Mouse (Mus musculus) c-Kit-negative CD71-positive TER-119-positive erythroid progenitor cells, embryonic 14.5 days (primary cell): Measurements from ENCODE around the gene Mthfs.
"Not testable (repeated sequence)": the region's sequence is repeated elsewhere in the genome, so short reads cannot be mapped to it uniquely, and the experiment has no call there.

Experiments used
- DNase-seq: peaks from one replicate; pipeline ENCODE4 v3.0.0-alpha.2; 2013; ENCODE audit warnings: low read depth, low spot score

The Mthfs gene

GRCm38 (mm10) chr9:89210353-89211064, at the start of gene Mthfs:
Gene Mthfs (plus strand): TSS chr9:89210676.
- not testable (repeated sequence) for DNase-seq

- DNase-seq: not testable (repeated sequence)
These were observed 37.9 kb upstream of the Mthfs start for GRCm38 (mm10) chr9:89172539-89172938.

- not testable (repeated sequence) for DNase-seq
These were observed 31.6 kb upstream of the Mthfs start for GRCm38 (mm10) chr9:89178833-89179232.

DNA sequence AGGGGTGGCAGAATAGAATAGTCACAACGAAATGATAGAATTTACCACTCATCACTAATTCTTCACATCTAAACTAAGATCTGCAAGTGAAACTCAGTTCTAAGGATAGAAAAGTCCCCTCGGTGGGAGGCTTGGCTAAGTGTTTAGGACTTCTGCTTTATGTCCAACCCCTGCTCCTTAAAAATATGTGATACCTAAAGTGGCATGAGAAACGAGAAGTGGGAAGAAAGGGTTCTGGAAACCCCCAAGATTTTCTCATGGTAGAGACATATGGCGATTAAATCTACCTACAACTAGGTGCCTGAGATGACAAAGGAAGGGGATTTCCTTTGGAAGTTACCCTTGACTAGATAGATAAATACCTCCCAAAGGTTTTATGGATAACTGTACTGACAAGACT, 31.0 kb upstream of the Mthfs start:
- DNase-seq: not testable (repeated sequence)

GRCm38 (mm10) chr9:89187006-89187405, 23.5 kb upstream of the Mthfs start:
- DNase-seq: not testable (repeated sequence)

- DNase-seq: not testable (repeated sequence)
These were observed 15.0 kb upstream of the Mthfs start for GRCm38 (mm10) chr9:89195483-89195882.

- DNase-seq: not testable (repeated sequence)
These were observed 13.0 kb upstream of the Mthfs start for GRCm38 (mm10) chr9:89197509-89197908.

DNA sequence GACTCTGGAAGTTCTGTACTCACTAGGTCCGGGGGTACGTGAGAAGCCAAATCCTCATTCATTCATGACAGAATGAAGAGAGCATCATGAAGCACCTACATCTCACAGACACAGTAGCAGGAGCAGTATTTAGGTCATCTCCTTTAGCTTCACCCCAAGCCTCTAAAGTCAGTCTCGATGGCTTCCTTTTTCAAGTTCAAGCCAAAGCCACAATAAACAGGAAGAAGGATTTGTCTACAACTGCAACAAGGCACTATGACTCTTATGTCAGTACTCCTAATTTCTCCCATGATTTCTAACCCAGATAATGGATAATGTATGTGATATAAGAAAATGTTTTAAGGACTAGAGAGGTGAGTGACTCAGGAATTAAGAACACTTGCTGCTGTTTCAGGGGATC, 12.1 kb upstream of the Mthfs start:
- not testable (repeated sequence) for DNase-seq

DNA sequence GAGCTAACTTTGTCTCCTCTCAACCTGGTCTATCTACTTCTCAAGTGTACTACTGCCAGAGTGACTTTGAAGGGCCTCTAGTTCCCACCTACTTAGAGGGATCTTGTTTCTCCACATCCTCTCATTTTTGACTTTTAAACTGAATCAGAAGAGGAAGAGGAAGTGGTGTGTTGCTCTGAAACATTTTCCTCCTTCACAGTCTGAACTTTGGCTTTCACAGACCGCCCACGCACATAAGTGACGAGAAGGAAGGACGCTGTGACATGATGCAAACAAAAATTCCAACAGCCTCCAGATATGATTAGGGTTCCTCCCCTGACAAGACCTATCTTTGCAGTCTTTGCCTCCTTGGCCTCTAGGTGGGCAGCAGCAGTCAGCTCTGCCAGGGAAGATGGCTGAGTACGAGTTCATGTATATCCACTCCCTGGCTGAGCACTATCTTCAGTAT, 11.5 kb upstream of the Mthfs start, which contains the start of the genes Bcl2a1b and Gm29094:
Bcl2a1b (plus strand) TSS at position 241 of the 448 bp plus-strand sequence.
Gm29094 (plus strand) TSS at position 411 of the 448 bp plus-strand sequence.
- DNase-seq: not testable (repeated sequence)

GRCm38 (mm10) chr9:89202256-89202655, 8.2 kb upstream of the Mthfs start:
- not testable (repeated sequence) for DNase-seq

DNA sequence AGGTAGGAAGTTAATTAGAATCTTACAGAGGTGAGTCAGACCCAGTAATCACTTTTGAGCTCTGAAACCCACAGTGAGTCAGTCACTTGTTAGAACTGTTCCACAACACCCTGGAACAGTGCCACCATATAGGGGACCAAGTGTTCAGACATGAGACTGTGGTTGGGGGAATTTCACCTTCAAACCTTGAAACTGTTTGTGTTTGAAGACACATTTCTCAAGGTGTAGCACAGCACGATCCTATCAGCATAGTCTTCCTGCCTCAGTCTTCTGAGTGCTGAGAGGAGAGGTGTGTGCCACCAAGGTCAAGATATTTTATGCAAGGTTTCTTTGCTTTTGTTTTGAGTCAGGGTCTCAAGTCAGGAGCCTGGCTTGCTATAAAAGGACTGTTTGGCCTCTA, 1.5 kb upstream of the Mthfs start:
- DNase-seq: not testable (repeated sequence)

DNA sequence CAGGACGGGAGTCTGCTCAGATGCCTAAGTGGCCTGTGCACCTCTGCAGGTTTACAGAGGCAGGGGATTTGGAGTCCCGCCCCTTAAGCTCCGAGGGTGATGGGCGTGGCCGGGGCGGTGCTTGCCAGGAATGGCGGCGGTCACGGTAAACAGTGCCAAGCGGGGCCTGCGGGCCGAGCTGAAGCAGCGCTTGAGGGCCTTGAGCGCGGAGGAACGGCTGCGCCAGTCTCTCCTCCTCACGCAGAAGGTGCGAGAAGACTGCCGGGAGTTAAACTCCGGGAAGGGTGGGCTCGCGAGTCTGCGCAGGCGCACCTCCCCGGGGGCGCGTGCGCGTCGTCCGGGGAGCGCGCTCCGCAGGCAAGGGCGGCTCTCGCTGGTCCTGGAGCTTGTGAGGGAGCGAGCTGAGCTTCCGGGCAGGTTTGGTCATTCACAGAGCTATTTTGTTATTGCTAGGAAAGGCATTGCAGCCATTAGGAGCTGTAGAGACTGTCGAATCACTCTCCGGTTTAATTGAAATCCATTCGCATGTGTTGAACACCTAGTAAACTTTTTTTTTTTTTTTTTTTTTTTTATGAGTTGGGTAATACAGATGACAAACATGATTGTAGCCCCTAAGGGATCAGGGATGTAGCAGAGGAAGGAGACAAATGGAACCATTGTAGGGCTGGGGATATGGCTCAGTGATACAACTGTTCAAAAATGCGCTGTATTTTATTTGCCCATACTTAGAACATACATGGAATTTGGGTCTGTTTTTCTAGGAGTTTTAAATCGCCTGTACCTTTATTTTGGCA, 786 bp downstream of the Mthfs start:
- not testable (repeated sequence) for DNase-seq

DNA sequence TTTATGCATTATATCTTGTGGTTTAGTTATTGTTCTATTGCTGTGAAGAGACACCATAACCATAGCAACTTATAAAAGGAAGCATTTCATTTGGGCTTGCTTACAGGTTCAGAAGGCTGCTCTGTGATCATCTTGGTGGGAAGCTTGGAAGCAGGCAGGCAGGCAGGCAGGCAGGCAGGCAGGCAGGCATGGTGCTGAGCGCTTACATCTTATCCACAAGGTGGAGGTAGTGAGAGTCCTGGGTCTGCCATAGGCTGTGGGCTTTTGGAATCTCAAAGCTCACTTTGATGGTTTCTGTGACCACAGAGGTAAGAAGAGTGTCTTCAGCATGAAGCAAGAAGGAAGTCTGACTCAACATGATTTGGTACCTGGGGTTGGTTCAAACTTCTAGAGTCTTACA, 2.0 kb downstream of the Mthfs start:
- DNase-seq: not testable (repeated sequence)

- DNase-seq: not testable (repeated sequence)
These were observed 7.7 kb downstream of the Mthfs start for GRCm38 (mm10) chr9:89218174-89218573.

DNA sequence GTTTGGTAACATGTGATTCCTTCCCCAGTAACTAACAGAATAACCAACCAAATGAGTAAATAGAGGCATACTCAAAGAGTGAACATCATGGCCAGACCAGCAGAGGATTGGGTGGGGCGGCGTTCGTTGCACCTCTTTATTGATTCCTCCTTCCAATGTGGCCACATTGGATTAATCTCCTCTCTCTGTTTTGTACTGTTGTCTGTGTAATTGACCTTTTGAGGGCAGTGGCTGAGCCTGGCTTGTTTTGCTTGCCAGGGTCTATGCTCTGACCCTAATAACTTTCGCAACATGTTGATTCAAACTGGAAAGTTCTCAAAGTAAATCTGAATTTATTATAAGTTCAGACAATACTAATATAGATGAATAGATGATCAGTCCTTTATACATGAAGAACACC, 9.2 kb downstream of the Mthfs start:
- DNase-seq: not testable (repeated sequence)

- DNase-seq: not testable (repeated sequence)
These were observed 10.3 kb downstream of the Mthfs start for GRCm38 (mm10) chr9:89220704-89221287.

GRCm38 (mm10) chr9:89226071-89226470, 15.6 kb downstream of the Mthfs start:
- no peak for DNase-seq

DNA sequence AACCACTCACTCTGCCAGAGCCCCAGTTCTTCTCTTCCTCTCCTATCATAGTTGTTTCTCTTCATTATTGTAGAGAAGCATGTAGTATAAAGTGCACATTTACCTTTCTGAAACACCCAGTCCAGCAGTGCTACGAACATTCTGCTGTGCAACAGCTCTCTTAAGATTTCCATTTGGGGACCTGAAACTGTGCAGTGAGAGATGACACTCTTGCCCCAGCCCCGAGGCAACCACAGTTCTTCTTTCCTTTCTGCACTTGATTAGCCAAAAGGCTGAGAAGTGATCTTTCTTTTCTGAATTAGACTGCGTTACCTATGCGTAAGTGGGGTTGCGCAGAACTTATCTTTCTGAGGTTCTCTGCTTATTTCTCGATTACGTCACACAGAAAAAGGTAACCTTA, 17.6 kb downstream of the Mthfs start:
- no peak for DNase-seq

GRCm38 (mm10) chr9:89230897-89231497, 20.5 kb downstream of the Mthfs start:
- not testable (repeated sequence) for DNase-seq

GRCm38 (mm10) chr9:89237131-89237530, 26.7 kb downstream of the Mthfs start:
- DNase-seq: not testable (repeated sequence)

GRCm38 (mm10) chr9:89238976-89239505, 28.6 kb downstream of the Mthfs start:
- not testable (repeated sequence) for DNase-seq
